Mouse (Mus musculus) 416B (cell line): Measurements from ENCODE around the gene Aoc3.
"Not testable (repeated sequence)": the region's sequence is repeated elsewhere in the genome, so short reads cannot be mapped to it uniquely, and the experiment has no call there.

ENCODE experiments used
- DNase-seq: peaks from one replicate; pipeline ENCODE4 v3.0.0; 2011; ENCODE audit warnings: low read depth

Gene Aoc3

GRCm38 (mm10) chr11:101330371-101330924 lies at the start of gene Aoc3:
Gene Aoc3, plus strand, starts transcription at chr11:101330605.
- no peak for DNase-seq

- DNase-seq = no peak
These were observed 49.6 kb upstream of the Aoc3 start for GRCm38 (mm10) chr11:101280837-101281236.

- DNase-seq = no peak
These were observed 47.5 kb upstream of the Aoc3 start for GRCm38 (mm10) chr11:101282896-101283295.

- no peak for DNase-seq
These were observed 46.6 kb upstream of the Aoc3 start for GRCm38 (mm10) chr11:101283805-101284204.

GRCm38 (mm10) chr11:101287306-101287705 lies 43.1 kb upstream of the Aoc3 start:
- DNase-seq = peak; percentile 85

- DNase-seq = no peak
These were observed 39.2 kb upstream of the Aoc3 start for GRCm38 (mm10) chr11:101291231-101291630.

GRCm38 (mm10) chr11:101295191-101295590 lies 35.2 kb upstream of the Aoc3 start:
- no peak for DNase-seq

GRCm38 (mm10) chr11:101300881-101301280 lies 29.5 kb upstream of the Aoc3 start:
- DNase-seq = peak; percentile 35

GRCm38 (mm10) chr11:101301299-101302003 lies 29.0 kb upstream of the Aoc3 start:
- DNase-seq = peak; percentile 19

- DNase-seq = peak; percentile 97
These were observed 28.2 kb upstream of the Aoc3 start, which contains the start of gene Becn1 for GRCm38 (mm10) chr11:101302004-101302798. Gene Becn1, minus strand, starts transcription at chr11:101302286.

- DNase-seq = no peak
These were observed 22.7 kb upstream of the Aoc3 start for GRCm38 (mm10) chr11:101307744-101308143.

- DNase-seq = peak; percentile 21
These were observed 19.3 kb upstream of the Aoc3 start for GRCm38 (mm10) chr11:101311083-101311482.

GRCm38 (mm10) chr11:101312150-101312549 lies 18.3 kb upstream of the Aoc3 start:
- peak; percentile 73 for DNase-seq

GRCm38 (mm10) chr11:101314567-101314966 lies 15.8 kb upstream of the Aoc3 start:
- peak; percentile 25 for DNase-seq

GRCm38 (mm10) chr11:101315082-101315650 lies 15.2 kb upstream of the Aoc3 start:
- peak; percentile 14 for DNase-seq

- DNase-seq = peak; percentile 97
These were observed 14.5 kb upstream of the Aoc3 start, which contains the start of gene Psme3 for GRCm38 (mm10) chr11:101315665-101316500. Gene Psme3, plus strand, starts transcription at chr11:101316213.

GRCm38 (mm10) chr11:101316501-101316917 lies 13.9 kb upstream of the Aoc3 start:
- peak; percentile 66 for DNase-seq

GRCm38 (mm10) chr11:101323609-101324008 lies 6.8 kb upstream of the Aoc3 start:
- DNase-seq = peak; percentile 70

- DNase-seq = no peak
These were observed 5.6 kb upstream of the Aoc3 start, which contains the start of gene Aoc2 for GRCm38 (mm10) chr11:101324763-101325162. Gene Aoc2, plus strand, starts transcription at chr11:101325063.

- DNase-seq = not testable (repeated sequence)
These were observed 5.2 kb upstream of the Aoc3 start for GRCm38 (mm10) chr11:101325201-101325600.

GRCm38 (mm10) chr11:101326147-101326546 lies 4.3 kb upstream of the Aoc3 start:
- DNase-seq = no peak
